Mouse (Mus musculus) urinary bladder, postnatal 36 days (tissue): Measurements from ENCODE around the gene Itgb6.

Source experiments
- DNase-seq, 2 experiments: peaks; one replicate each; pipeline ENCODE4 v3.0.0; 2022; ENCODE audit warnings: low spot score in 2 of 2, mixed read lengths in 1 of 2

Gene Itgb6

GRCm38 (mm10) chr2:60712891-60713290 lies 9.6 kb downstream of the Itgb6 start:
- DNase-seq: no peak

DNA sequence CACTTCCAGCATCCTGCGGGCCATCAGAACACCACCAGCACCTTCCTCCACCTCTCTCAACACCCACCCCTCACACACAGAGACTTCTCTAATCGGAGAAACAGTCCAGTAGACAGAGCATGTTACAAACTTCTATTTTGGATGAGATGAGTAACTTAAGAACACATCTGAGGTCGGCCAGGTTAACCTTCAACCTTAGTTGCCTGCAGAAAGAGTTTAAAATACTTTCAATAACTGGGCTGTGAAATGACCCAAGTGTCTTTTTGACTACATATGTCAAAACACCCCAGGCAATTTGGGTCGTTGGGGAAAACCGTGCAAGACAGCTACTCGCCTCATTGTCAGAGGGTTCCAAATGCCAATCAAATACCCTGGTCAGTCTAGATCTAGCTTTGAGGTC lies 10.0 kb downstream of the Itgb6 start:
- DNase-seq: no peak

DNA sequence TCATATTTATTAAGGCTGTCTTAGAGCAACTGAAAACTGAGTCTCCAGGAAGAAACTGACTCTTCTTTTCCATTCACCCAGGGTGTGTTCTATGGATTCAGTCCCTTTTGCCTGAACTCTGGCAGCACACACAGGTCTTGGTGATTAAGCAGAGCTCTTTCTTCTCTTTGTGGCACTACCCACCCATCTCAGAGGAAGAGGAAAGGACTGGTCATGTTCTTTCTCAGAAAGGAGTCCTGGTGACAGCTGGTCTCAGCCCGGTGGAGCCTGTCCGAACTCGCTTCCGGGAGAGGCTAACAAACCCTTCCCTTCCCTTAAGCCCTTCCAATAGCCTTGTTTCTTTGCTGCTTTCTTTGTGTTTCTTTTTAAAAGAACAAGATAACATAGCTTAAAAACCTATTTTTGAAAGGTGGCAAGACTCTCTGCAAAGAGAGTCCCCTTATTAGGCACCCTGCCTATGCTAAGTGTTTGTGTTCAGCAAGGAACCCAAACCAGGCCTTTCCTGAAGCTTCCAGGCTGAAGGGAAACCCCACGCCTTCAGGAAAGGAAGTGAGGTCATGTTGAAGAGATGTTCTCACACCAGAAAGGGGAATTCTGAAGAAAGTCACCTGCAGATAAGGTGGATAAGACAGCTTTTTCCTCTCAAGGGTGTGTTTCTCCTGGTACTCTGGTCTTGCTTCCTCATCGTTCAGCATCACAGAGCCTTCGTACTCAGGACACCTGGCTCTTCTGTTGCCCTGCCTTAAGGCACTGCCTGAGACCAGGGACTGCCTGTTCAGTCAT lies 11.2 kb downstream of the Itgb6 start:
- no peak for DNase-seq

DNA sequence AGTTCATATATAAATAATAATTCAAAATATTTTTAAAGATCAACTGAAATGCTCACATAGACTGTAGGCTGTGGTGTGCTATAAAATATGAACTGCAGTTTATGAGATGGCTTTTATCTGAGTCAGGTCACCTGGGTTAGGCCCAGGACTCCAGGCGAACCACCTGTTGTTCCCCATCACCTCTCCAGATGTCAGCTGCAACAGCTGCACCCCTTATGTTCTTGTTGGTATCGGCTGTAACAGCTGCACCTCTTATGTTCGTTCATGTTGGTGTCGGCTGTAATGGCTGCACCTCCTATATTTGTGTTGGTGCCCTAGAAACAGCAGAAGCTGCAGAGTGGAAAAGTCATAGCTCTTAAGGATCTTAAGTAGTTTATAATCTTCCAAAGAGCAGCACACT lies 12.1 kb downstream of the Itgb6 start:
- no peak for DNase-seq

GRCm38 (mm10) chr2:60708671-60709070 lies 13.8 kb downstream of the Itgb6 start:
- no peak for DNase-seq

- no peak for DNase-seq
These were observed 15.6 kb downstream of the Itgb6 start for GRCm38 (mm10) chr2:60706866-60707265.

DNA sequence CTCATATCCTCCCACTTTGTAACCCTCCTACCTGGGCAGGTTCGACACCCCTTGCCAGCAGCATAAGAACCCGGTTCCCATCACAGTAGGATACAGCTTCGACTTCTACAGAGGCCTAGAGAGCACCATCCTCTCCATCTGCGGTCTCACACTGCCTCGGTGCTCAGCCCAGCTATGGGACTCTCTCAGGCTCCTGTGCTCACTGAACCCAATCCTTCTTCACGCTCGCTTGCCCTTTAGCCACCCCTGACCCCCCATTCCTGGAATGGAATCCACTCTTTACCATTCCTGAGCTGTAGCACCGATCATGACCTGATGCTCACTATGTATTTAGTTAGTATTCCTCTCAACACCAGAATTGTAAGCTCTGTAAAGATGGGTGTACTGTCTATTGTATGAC lies 17.0 kb downstream of the Itgb6 start:
- DNase-seq: no peak

DNA sequence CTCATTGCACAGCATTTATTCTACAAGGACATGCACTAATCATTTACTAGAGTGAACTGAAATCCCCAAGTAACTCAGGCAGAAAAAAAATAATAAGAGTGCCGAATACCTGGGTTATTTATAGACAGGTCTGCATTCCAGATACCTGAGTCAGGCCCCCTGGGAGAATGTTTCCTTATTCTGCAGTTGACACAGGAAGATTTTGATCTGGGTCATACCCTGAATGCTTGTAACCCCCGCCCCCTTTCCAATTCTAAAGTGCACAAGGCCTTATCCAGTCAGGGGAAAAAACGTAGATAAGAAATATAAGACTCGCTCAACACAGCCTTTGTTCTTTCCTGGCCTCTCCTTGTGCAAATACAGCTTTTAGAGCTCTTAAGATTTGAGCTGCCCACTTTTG lies 19.1 kb downstream of the Itgb6 start:
- peak; percentile 58 to 61 for DNase-seq

DNA sequence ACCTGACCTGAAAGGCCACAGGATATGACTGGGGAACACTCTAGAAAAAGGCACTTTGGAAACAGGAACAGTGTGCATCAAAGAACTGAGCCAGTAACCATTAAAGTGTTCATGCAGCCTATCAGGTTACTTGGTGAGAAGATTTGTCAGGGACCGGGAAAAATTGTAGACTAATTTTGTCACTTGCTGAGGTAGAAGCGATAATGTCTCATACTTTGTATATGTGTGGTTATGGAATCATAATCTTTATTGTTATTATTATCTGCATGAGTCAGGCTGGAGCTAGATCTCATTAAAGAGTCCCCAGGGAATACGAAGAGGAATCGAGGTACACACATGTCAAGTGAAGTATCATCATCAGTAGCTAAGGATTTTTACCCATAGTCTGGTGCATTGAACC lies 21.5 kb downstream of the Itgb6 start:
- no peak for DNase-seq

- DNase-seq: no peak
These were observed 22.4 kb downstream of the Itgb6 start for GRCm38 (mm10) chr2:60700013-60700412.

GRCm38 (mm10) chr2:60699591-60699990 lies 22.9 kb downstream of the Itgb6 start:
- no peak for DNase-seq

GRCm38 (mm10) chr2:60698155-60698554 lies 24.3 kb downstream of the Itgb6 start:
- DNase-seq: no peak

DNA sequence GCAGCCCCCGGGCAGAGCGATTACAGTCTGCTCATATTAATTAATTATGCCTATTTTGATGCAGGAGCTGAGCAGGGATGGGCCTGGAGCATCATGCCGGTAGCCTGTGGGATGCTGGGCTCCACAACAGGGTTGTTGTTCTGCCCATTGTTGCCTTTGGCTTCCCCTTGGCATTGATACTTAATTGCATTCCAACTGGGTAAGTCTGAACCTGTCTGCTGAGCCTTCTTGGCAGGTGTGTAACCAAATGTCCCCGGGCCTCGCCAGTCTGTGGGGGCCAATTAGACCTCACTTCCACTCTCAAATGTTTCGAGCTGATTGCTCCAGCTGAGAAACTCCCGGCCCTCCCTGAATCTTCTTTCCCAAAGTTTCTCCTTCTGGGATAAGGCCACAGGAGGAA lies 24.9 kb downstream of the Itgb6 start:
- no peak for DNase-seq

DNA sequence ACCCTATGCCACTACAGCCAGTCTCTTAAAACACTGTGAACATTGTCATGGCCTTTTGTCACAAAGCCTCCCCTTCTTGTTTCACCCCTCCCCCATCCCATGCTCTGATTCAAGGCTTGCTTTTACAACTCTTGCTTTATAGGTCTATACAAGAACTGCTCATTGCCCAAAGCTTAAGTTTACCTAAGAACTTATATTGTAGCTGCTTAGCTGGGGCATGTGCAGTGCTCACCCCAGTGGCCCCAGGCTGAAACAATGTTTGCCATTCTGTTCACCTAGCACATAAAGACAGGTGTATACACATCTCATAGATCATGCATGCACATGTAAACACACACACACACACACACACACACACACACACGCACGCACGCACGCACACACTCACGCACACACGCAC lies 25.9 kb downstream of the Itgb6 start:
- DNase-seq: no peak

GRCm38 (mm10) chr2:60695706-60696105 lies 26.7 kb downstream of the Itgb6 start:
- no peak for DNase-seq

DNA sequence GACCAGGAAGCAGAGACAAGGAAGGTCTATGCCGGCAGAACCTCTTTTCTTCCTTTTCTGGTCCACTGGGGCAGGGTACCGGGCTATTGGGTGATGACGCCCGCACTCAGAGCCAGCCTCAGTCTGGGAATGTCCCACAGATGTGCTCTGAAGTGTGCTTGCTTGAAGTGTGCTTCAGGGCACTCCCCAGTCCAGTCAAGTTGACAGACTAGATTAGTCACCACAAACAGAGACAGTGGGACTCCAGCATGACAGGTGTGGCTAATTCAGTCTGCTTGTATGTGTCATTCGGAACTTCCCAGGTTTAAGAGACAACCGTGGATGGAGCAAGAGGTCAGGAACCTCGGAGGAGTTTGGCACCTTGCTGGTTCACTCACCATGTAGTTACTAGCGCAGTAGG lies 27.9 kb downstream of the Itgb6 start:
- DNase-seq: no peak

GRCm38 (mm10) chr2:60692239-60692638 lies 30.2 kb downstream of the Itgb6 start:
- no peak for DNase-seq

- DNase-seq: no peak
These were observed 32.2 kb downstream of the Itgb6 start for GRCm38 (mm10) chr2:60690212-60690611.

GRCm38 (mm10) chr2:60688944-60689615 lies 33.4 kb downstream of the Itgb6 start:
- DNase-seq: peak; percentile 61 to 72

DNA sequence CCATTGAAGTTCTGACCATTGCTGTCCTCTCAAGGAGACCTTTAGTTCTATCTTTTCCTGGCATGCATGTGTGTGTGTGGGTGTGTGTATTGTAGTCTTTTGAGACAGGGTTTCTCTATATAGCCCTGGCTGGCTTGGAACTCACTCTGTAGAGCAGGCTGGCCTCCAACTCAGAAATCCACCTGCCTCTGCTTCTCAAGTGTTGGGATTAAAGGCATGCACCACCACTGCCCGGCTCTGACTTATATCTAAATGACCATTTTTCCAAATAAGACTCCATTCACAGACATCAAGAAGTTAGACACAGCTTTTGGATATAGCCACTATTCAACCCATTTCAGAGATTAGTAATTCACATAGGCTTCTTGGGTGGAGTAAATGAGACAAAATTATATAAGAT lies 34.3 kb downstream of the Itgb6 start:
- no peak for DNase-seq

GRCm38 (mm10) chr2:60685973-60686372 lies 36.5 kb downstream of the Itgb6 start:
- DNase-seq: no peak

GRCm38 (mm10) chr2:60684168-60684567 lies 38.3 kb downstream of the Itgb6 start:
- DNase-seq: no peak

- DNase-seq: no peak
These were observed 39.9 kb downstream of the Itgb6 start for GRCm38 (mm10) chr2:60682554-60682953.
